Mouse (Mus musculus) lung, postnatal 25 days (tissue): ENCODE results near the gene Tmem178.
"Not testable (repeated sequence)": the region's sequence is repeated elsewhere in the genome, so short reads cannot be mapped to it uniquely, and the experiment has no call there.

Source experiments
- DNase-seq: peaks from one replicate; pipeline ENCODE4 v3.0.0; 2022; ENCODE audit warnings: low spot score

The Tmem178 gene

DNA sequence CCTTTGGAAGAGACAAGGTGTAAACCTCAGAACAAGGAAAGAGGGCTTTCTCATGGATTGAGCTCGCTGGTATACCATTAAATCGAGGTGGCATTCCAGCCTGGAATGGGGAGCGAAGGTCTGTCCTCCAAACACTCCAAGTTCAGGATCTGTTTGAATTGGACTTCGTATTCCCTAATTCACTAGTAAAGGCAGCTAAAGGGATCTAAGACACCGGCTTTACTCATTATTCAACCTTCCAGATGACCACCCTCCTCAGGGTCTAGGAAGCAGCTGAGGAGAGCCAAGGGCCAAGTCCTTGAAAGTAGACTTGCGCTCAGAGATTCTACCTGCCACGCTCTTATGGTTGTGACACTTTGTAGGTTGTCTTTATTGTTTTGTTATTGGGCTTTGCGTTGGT, 1.1 kb downstream of the Tmem178 start:
- not testable (repeated sequence) for DNase-seq

GRCm38 (mm10) chr17:80946091-80946885, 1.9 kb downstream of the Tmem178 start:
- no peak for DNase-seq

DNA sequence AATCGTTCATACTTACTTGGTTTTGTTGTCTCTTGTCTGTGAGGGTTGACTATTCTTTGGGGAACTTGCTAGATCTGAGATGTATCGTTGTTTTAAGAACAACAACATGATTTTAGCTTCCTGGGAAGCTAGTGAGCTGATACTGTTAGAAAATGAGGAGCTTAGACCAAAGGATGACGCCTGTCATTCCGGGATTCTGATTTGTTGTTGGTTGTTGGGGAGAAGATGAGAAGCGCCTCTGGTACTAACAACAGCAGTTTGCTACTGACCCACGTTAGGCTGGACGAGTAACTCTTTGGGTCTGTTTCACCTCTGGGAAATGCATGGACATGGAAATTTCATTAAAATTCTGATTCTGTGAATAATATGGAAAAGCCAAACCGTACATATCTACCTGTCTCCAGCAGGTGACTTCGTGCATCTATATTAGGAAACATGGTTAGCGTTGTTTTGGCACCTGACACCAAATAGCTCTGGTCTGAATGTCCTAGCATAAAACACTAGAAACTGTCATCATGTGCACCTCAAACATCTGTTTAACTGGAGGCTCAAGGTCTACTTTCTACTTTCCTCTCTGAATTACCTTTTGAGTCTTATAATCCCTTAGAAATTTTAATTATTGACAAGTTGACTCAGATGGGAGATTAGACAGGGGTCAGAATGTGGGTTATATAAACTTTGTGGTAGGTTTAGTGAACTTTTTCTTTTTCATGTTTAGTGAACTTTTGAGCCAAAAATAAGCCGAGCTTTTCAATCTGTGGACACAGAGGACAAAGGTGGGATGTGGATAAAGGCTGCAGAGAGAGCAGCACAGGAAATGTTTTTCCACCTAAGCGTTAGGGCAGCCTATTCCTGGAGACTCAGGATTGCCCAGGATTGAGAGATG, 2.9 kb downstream of the Tmem178 start:
- no peak for DNase-seq

DNA sequence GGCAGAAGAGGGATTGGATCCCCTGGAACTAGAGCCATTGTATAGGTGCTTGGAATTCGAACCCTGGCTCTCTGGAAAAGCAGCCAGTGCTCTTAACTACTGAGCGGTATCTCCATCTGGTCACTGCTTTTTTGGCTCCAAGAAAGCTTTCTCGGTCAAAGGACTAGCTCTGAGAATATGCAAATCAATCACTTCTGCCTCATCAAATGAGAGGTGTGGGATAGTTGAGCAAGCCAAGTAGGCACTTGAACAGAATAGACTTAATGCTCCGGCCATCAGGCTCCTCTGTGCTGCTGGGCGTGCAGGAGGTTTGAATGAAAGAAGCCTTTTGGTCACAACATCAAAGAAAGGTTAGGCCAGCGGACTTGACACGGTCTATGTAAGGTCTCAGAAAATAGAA, 5.0 kb downstream of the Tmem178 start:
- no peak for DNase-seq

- no peak for DNase-seq
Observed at GRCm38 (mm10) chr17:80949895-80950294, 5.5 kb downstream of the Tmem178 start.

DNA sequence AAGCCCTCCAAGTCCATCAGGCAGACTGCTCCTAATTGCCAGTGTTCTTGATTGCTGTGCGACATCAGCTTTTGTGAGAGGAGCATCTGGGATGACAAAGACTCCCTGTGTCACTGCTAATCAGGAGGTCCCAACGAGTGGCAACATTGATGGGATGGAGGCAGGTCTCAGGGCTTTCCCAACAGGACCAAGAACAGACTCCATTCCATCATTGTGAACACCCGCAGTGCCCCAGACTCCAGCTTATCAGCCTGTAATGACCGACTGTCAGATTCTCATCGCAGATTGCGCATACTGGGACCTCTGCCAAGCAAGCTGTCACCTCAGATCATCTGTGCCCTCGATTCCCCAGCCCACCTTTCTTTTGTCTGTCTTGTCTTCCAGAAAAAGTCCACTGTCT, 7.9 kb downstream of the Tmem178 start:
- no peak for DNase-seq

DNA sequence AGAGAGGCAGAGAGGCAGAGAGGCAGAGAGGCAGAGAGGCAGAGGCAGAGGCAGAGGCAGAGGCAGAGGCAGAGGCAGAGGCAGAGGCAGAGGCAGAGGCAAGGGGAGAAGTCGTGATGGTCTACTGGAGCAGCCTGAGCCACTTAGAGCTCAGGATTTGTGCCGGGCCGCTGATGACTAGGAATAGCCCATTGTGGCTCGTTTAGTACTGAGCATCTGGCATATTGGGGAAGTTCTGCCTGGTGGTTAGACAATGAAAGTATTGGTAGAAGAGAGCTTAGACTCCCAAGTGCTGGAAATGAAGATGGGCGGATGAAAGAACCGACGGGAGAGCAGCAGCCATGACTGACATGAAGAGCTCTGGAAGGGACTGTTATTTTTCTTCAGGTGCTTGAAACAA, 11.0 kb downstream of the Tmem178 start:
- no peak for DNase-seq

DNA sequence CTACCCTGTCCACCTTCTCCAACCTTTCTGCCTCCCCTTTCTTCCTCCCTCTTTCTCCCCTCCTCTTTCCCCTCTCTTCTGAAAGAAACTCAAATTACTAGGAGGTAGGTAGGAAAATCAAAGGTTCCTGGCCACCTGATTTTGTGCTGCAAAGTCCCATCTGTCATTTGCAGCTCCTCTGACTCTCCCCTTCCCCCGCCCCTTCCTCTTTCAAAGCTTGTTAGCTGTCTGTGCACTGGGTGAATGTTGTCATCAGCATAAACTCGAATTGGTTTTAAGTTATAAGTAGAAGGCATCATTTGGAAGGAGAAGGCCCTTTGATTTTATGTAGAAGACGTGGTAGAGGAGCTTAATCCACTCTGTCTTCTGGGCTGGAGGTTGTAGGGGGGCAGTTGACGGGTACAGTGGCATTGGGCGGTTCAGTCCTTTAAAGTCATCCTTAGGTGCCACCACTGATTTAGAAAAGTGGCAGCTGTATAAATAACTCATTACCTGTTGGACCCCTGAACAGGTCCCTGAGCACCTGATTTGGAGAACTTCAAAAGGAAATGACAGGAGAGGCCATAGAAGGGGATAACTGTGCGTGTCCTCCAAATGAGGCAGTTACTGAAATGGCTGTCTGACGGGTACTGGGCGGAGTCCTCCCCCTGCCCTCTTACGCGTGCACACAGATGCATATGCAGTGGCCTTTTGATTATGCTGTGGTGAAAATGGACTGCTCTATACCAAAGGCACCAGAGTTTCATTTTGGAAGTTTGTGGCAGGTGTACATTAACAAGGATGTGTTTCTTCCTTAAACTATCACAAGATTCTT, 11.8 kb downstream of the Tmem178 start:
- no peak for DNase-seq

DNA sequence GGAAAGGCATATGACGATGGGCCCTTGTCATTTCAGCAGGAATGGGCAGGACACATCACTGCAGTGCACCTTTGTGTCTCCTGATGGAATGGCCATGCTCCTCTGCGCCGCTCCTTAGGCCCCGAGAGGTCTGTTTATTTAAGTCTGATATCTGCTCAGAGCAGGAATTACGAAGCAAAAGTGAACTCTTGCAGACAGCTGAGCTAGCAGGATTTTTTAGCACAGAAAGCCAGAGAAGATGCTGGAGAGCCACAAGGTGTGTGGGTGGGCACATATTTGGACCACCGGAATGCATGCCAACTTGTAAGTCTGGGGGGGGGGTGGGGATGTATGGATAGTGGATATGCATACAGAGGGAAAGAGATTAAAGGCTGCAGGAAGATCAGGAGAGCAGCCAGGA, 13.9 kb downstream of the Tmem178 start:
- no peak for DNase-seq

DNA sequence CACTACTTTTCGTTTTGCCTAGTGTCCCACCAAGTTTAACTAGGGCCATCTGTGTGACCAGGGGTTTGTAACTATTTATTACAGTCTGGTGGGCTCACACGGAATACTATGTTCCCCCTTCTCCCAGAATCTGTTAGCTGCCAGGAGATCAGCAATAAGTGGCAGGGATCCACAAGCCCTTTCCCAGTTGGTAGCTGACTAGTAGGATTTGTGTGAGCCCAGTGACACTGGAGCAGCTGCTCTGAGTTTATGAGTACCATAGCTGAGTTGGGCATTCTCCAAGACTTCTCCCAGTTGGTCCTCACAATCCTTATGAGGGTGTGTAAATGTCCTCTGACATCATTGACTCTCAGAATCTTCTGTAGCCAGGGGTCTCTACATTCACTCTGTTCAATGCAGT, 15.4 kb downstream of the Tmem178 start:
- no peak for DNase-seq

- no peak for DNase-seq
Observed at GRCm38 (mm10) chr17:80967475-80967874, 23.0 kb downstream of the Tmem178 start.

DNA sequence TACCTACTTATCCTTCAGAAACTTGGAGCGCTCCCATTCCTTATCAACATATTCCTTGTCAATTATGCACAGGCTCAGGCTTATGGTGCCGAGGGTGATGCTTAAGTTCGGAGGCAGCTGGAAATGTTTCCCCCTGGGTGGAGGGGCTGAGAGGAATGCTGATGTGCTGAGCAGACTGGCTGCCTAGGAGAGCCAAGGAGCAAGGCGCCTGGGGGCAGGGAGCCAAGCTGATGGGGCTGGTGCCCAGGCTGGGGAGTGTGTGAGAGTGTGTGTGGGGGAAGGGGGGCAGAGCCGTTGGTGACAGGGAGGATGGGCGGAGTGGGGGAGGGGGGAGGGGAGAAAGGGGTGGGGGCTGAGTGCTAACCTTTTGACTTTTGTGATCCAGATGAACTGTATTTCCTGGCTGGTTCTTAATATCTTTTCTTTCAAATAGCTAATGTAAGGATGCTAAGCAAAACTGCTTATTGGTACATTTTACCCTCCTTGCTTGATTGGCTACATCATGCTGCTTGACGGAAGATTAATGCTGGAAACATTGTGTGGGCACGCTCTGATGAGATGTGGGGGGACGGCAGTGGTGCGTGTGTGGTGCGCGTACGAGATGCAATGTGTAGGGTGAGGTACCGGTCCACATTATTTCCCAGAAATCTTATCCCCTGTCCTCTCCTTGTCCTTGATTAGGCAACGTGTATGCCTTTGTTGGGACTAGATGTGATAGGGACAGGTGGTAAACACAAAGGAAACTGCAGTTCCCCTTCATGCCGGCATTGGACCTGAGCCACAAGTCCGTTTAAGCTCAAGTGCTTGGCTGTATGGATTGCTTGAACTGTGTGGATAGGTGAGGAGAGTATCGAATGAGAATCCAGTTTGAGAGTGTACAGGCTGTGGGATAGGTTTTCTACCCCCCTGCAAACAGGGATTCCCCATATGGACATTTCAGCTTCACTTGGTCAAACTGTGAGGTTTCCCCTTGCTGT, 25.5 kb downstream of the Tmem178 start:
- no peak for DNase-seq

- no peak for DNase-seq
Observed at GRCm38 (mm10) chr17:80970716-80971115, 26.3 kb downstream of the Tmem178 start.

DNA sequence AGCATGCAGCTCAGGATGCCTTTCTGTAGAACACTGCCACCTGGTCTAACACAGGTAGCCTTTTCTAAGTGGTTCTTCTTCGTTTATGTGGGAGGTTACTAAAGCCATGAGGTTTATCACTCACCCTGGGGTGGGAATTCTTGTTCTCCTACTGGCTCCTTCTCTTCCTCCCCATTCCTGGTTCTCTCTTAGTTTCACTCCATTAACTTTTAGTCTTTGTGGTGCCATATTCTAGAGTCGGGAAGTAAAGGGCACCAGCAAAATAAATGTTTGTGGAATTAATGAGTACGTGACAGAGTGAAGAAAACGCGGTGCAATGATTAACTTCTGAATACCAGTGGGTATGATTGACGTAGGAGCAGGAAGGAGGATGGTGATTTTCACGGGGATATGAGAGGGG, 28.5 kb downstream of the Tmem178 start:
- no peak for DNase-seq

GRCm38 (mm10) chr17:80977245-80977644, 32.8 kb downstream of the Tmem178 start:
- DNase-seq: no peak

DNA sequence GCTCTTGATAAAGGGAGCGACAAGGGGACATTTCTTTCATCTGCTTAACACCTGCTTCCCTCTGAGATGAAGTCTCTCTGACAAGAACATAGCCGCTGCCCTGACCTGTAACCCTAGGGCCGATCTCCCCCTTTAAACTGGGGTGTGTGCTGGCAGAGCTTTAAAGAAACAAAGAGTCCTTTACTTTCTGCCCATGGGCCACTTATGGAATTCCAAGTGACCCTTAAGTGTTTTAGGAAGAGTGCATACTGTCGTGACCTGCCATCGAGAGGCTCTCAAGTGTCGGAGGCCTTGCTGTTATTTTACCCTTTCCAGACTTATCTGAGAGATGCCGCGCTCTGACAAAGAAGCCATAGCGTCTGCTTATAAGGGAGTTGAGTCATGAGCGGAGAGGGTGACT, 35.7 kb downstream of the Tmem178 start:
- peak; percentile 51 for DNase-seq

DNA sequence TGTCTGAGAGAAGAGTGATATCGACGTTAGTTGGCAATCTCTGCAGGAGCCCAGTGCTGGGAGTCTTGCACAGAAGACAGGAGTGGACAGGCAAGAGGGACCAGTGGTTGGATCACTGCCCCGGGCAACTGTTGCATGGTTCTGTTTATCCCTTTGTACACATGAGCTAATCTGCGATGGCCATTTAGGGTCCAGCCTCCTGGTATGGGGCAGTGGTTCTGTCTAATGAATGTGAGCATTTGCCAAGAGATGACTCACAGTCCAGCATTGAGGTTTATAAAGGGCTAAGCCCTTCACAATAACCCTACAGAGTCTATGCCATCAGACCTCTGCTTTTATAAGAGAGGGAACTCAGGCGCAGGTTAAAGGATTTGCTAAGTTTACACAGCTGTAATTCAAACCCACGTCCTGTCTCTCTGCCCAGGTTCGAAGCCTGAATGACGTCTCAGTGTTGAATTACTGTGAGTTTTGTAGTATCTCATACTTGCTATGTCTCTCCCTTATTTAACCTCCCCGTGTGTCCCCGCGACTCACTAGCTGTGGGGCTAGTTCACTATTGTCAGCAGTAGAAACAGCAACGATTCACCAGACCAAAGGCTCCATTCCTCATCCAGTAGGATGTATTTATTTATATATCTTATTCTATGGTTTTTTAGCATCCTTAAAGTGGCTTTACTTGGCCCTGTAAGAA, 37.4 kb downstream of the Tmem178 start:
- DNase-seq: no peak

GRCm38 (mm10) chr17:80982412-80982787, 38.0 kb downstream of the Tmem178 start:
- DNase-seq: peak; percentile 75

DNA sequence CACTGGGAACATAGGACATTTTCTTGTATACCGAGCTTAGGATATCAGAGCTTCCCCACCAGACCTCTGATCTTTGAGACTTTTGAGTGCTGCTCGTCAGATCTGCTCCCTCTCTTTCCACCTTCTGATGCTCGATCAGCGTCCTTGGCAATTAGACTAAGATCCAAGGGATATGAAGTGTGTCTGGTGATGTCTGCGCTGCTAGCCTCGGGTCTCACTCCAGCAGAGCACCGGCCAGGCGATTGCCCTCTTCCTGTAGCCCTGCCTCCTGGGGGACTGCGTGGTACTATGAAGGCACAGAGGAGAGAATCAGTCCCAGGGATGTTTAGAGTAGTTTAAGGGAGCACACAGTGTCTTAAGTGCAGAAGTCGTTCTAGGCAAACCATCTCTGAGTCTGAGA, 38.5 kb downstream of the Tmem178 start:
- no peak for DNase-seq

DNA sequence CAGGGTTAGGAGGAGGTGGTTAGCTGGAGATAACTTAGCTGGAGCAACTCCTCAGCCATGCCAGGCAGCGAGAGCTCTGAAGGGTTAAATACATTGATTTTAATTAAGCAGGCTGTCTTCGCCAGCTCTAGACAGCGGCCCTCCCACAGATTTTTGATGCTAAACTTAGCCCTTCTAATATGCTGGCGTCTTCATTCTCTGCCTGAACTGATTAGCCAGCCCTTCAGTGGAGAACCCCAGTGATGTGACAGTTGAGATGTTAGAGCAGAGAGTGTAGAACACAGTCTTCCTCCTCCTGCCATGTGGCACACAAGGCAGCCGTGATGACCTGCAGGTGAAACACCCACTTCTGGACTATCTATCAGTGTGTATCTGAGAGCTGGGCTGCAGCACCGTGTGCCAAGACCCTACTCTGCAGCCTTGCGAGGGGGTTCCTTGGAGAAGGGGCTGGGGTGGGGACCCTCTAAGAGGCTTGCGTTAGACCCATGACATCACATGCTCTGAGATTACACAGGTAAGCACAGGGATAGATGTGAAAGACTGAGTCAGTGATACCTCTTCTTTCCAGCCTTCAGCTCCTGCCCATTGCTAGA, 47.2 kb downstream of the Tmem178 start:
- DNase-seq: no peak
